Mouse (Mus musculus): Measurements from ENCODE around the gene Prmt3. TPM values are rescaled to one million over a fixed set of nuclear protein-coding genes. Genes with fewer than 3 reads are reported as not detected.

Prmt3 gene
- polyA plus RNA-seq (2016; fragmentation: Nextera tagmentation; extraction: Ambion mirVana): 65.2 and 69.7 TPM in 2 replicates

- peak within 1 kb of the TSS; percentile 76 for H3K4me3 ChIP-seq
- H3K27ac ChIP-seq: peak within 1 kb of the TSS; percentile 92
- H3K4me1 ChIP-seq: peaks cover 18% of the 10 kb centered on the region
- peak; percentile 97 for DNase-seq (ENCODE audit: low spot score)
- under 1% methylated on average over 92 of the region's 92 CpGs for WGBS
- peaks cover 26% of the 10 kb centered on the region for H3K36me3 ChIP-seq
- H3K9me3 ChIP-seq: no peaks in the 10 kb centered on the region
- no peaks in the 10 kb centered on the region for H3K27me3 ChIP-seq (ENCODE audit: insufficient read depth, poor library complexity, severe bottlenecking)
Observed at GRCm38 (mm10) chr7:49778114-49778901, at the start of gene Prmt3. Gene Prmt3, plus strand, starts transcription at chr7:49778346.

DNA sequence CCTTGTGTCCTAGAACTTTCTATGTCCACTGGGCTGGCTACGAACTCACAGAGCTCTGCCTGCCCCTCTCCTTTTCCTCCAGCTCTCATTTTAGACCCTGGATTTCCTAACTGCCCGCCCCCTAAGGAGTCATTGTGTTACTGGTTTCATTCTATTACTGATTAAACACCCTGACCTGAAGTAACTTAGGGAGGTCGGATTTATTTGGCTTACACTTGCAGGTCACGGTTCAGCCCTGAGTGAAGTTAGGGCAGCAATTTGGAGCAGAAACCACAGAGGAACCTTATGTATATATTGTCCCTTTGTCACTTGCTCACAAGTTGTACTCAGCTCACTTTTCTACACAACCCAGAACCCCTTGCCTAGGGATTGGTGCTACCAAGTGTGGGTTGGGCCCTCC, 43.8 kb upstream of the Prmt3 start:
- H3K4me1 ChIP-seq: no peaks in the 10 kb centered on the region
- 0 out of 2 replicates have a peak, but pooled peaks cover 10% of the 10 kb centered on the region for H3K27me3 ChIP-seq (ENCODE audit: insufficient read depth, poor library complexity, severe bottlenecking)
- H3K27ac ChIP-seq: no peak overlapping the region
- H3K36me3 ChIP-seq: no peaks in the 10 kb centered on the region
- WGBS: 67% methylated on average over 4 of the region's 4 CpGs
- no peak for DNase-seq (ENCODE audit: low spot score)
- H3K9me3 ChIP-seq: no peaks in the 10 kb centered on the region
- H3K4me3 ChIP-seq: no peak overlapping the region

DNA sequence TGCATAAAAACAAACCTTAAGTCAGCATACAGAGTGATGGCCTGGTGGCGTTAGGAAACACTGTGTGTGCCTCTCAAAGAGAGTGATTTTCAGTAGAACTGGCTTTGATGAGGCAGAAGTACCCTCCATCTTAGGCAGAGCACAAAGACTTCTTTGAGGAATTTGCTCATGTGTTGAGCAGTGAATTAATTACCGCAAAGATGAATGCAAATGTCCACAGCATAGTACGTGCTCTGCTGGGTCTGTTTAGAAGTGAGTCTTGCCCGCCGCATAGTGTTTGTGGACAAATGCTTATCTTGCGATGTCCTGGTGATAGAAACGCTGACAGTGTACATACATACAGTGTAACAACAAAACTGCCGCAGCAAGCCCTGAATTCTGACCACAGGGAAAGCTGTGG, 38.7 kb upstream of the Prmt3 start:
- Histone ChIP-seq H3K4me3 (no peak overlapping the region), H3K27ac (no peak overlapping the region), H3K4me1 (peaks cover 10% of the 10 kb centered on the region), H3K36me3 (no peaks in the 10 kb centered on the region), H3K9me3 (no peaks in the 10 kb centered on the region), H3K27me3 (ENCODE audit: insufficient read depth, poor library complexity, severe bottlenecking) (0 out of 2 replicates have a peak, but pooled peaks cover 12% of the 10 kb centered on the region)
- 57% methylated on average over 8 of the region's 8 CpGs for WGBS
- DNase-seq (ENCODE audit: low spot score): no peak

DNA sequence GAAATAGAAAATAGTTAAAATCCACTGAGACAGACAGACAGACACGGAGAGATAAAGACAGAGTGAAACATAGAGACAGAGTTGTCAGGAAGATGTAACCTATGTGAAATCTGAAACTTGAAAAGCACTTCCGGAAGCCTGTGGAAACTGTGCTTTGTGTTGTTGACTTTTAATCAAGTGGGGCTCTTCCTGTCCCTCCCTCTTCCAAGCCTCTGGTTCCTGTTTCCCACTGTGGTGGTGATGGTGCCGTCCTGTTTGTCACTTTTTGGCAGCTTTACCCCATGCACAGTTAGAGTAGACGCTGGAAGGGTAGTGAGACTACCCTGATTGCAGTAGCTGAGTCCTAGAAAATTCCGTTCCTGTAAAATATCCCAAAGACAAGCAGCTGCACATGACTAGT, 36.7 kb upstream of the Prmt3 start:
- DNase-seq (ENCODE audit: low spot score): no peak
- peaks cover 13% of the 10 kb centered on the region; the same call in 1 of the 2 replicates for H3K27me3 ChIP-seq (ENCODE audit: insufficient read depth, poor library complexity, severe bottlenecking)
- H3K36me3 ChIP-seq: no peaks in the 10 kb centered on the region
- no peak overlapping the region for H3K27ac ChIP-seq
- no peaks in the 10 kb centered on the region for H3K9me3 ChIP-seq
- peaks cover 10% of the 10 kb centered on the region for H3K4me1 ChIP-seq
- H3K4me3 ChIP-seq: no peak overlapping the region
- WGBS: 24% methylated on average over 5 of the region's 5 CpGs

GRCm38 (mm10) chr7:49741923-49742322, 36.2 kb upstream of the Prmt3 start:
- Histone ChIP-seq H3K27ac (no peak overlapping the region), H3K4me3 (no peak overlapping the region), H3K27me3 (ENCODE audit: insufficient read depth, poor library complexity, severe bottlenecking) (peaks cover 13% of the 10 kb centered on the region; the same call in 1 of the 2 replicates), H3K36me3 (no peaks in the 10 kb centered on the region), H3K4me1 (peaks cover 10% of the 10 kb centered on the region), H3K9me3 (no peaks in the 10 kb centered on the region)
- no peak for DNase-seq (ENCODE audit: low spot score)
- WGBS: 30% methylated on average over 10 of the region's 10 CpGs

GRCm38 (mm10) chr7:49751148-49751547, 27.0 kb upstream of the Prmt3 start:
- 7% methylated on average over 4 of the region's 4 CpGs for WGBS

GRCm38 (mm10) chr7:49752730-49753506, 25.2 kb upstream of the Prmt3 start:
- Histone ChIP-seq H3K27ac (no peak overlapping the region), H3K9me3 (no peaks in the 10 kb centered on the region), H3K27me3 (ENCODE audit: insufficient read depth, poor library complexity, severe bottlenecking) (peaks cover 48% of the 10 kb centered on the region), H3K4me3 (peak overlapping the region; percentile 44), H3K4me1 (peaks cover 11% of the 10 kb centered on the region; the same call in 1 of the 2 replicates), H3K36me3 (no peaks in the 10 kb centered on the region)
- WGBS: 25% methylated on average over 25 of the region's 25 CpGs
- DNase-seq (ENCODE audit: low spot score): no peak

More at GRCm38 (mm10) chr7:49751148-49751547, 27.0 kb upstream of the Prmt3 start:
- Histone ChIP-seq H3K27me3 (ENCODE audit: insufficient read depth, poor library complexity, severe bottlenecking) (peaks cover 35% of the 10 kb centered on the region), H3K36me3 (no peaks in the 10 kb centered on the region), H3K9me3 (no peaks in the 10 kb centered on the region), H3K4me1 (peaks cover 7% of the 10 kb centered on the region; the same call in 1 of the 2 replicates), H3K4me3 (no peak overlapping the region), H3K27ac (no peak overlapping the region)
- DNase-seq (ENCODE audit: low spot score): no peak

- DNase-seq (ENCODE audit: low spot score): no peak
- H3K9me3 ChIP-seq: no peaks in the 10 kb centered on the region
- 4% methylated on average over 9 of the region's 9 CpGs for WGBS
- H3K27me3 ChIP-seq (ENCODE audit: insufficient read depth, poor library complexity, severe bottlenecking): peaks cover 47% of the 10 kb centered on the region
- H3K4me3 ChIP-seq: no peak overlapping the region
- peaks cover 18% of the 10 kb centered on the region; the same call in 1 of the 2 replicates for H3K4me1 ChIP-seq
- no peak overlapping the region for H3K27ac ChIP-seq
- H3K36me3 ChIP-seq: no peaks in the 10 kb centered on the region
Observed at GRCm38 (mm10) chr7:49754767-49755166, 23.4 kb upstream of the Prmt3 start.

GRCm38 (mm10) chr7:49758934-49759571, 19.1 kb upstream of the Prmt3 start, which contains the start of gene Htatip2:
Gene Htatip2, plus strand, starts transcription at chr7:49759115.
- peaks cover 11% of the 10 kb centered on the region; the same call in 1 of the 2 replicates for H3K4me1 ChIP-seq
- H3K36me3 ChIP-seq: no peaks in the 10 kb centered on the region
- peaks cover 32% of the 10 kb centered on the region for H3K27me3 ChIP-seq (ENCODE audit: insufficient read depth, poor library complexity, severe bottlenecking)
- WGBS: 2% methylated on average over 39 of the region's 42 CpGs
- H3K4me3 ChIP-seq: peak within 1 kb of the TSS; percentile 78
- H3K9me3 ChIP-seq: no peaks in the 10 kb centered on the region
- peak within 1 kb of the TSS; percentile 87 for H3K27ac ChIP-seq
- peak; percentile 79 for DNase-seq (ENCODE audit: low spot score)

- 73% methylated on average over 13 of the region's 13 CpGs for WGBS
- no peak overlapping the region for H3K27ac ChIP-seq
- no peaks in the 10 kb centered on the region for H3K9me3 ChIP-seq
Observed at GRCm38 (mm10) chr7:49762605-49763004, 15.5 kb upstream of the Prmt3 start.

GRCm38 (mm10) chr7:49764011-49764716, 14.0 kb upstream of the Prmt3 start:
- no peak for DNase-seq (ENCODE audit: low spot score)
- WGBS: 67% methylated on average over 10 of the region's 10 CpGs
- H3K4me1 ChIP-seq: peaks cover 19% of the 10 kb centered on the region
- H3K27ac ChIP-seq: no peak overlapping the region; the same call in 1 of the 2 replicates
- H3K9me3 ChIP-seq: no peaks in the 10 kb centered on the region
- H3K27me3 ChIP-seq (ENCODE audit: insufficient read depth, poor library complexity, severe bottlenecking): 0 out of 2 replicates have a peak, but pooled peaks cover 8% of the 10 kb centered on the region
- H3K36me3 ChIP-seq: no peaks in the 10 kb centered on the region
- no peak overlapping the region for H3K4me3 ChIP-seq

More at GRCm38 (mm10) chr7:49762605-49763004, 15.5 kb upstream of the Prmt3 start:
- no peak overlapping the region for H3K4me3 ChIP-seq
- H3K27me3 ChIP-seq (ENCODE audit: insufficient read depth, poor library complexity, severe bottlenecking): peaks cover 13% of the 10 kb centered on the region
- no peaks in the 10 kb centered on the region for H3K36me3 ChIP-seq
- no peak for DNase-seq (ENCODE audit: low spot score)
- peaks cover 27% of the 10 kb centered on the region for H3K4me1 ChIP-seq

GRCm38 (mm10) chr7:49766166-49766565, 12.0 kb upstream of the Prmt3 start:
- H3K27ac ChIP-seq: no peak overlapping the region
- DNase-seq (ENCODE audit: low spot score): no peak
- 65% methylated on average over 7 of the region's 7 CpGs for WGBS
- 0 out of 2 replicates have a peak, but pooled peaks cover 4% of the 10 kb centered on the region for H3K27me3 ChIP-seq (ENCODE audit: insufficient read depth, poor library complexity, severe bottlenecking)
- no peak overlapping the region for H3K4me3 ChIP-seq
- H3K36me3 ChIP-seq: no peaks in the 10 kb centered on the region
- no peaks in the 10 kb centered on the region for H3K9me3 ChIP-seq
- H3K4me1 ChIP-seq: peaks cover 18% of the 10 kb centered on the region
